Mouse (Mus musculus): ENCODE measurements around the gene Maml1. TPM values are rescaled to one million over a fixed set of nuclear protein-coding genes. Genes with fewer than 3 reads are reported as not detected.
"Not testable (repeated sequence)": the region's sequence is repeated elsewhere in the genome, so short reads cannot be mapped to it uniquely, and the experiment has no call there.

The Maml1 gene
- polyA plus RNA-seq, 1 experiment from 2014 or later = 10.7 TPM

GRCm38 (mm10) chr11:50324751-50325471, 32.8 kb upstream of the Maml1 start:
- Histone ChIP-seq H3K4me2 (replicated peaks; ENCODE audit: low read depth, low read length) (peak overlapping the region; percentile 81), H3K9ac (ENCODE audit: low read depth, low read length) (peak overlapping the region; percentile 98), H3K27ac (ENCODE audit: low read depth, low read length) (peak overlapping the region; percentile 87), H3K9me3 (ENCODE audit: control insufficient read depth, low read length) (no peaks in the 10 kb centered on the region), H3K27me3 (ENCODE audit: control insufficient read depth, insufficient read depth, low read length) (no peaks in the 10 kb centered on the region), H3K36me3 (ENCODE audit: control insufficient read depth, insufficient read depth, low read length) (peaks cover 4% of the 10 kb centered on the region; the same call in 1 of the 2 replicates), H3K4me1 (ENCODE audit: control insufficient read depth, insufficient read depth, low read length) (peaks cover 10% of the 10 kb centered on the region), H3K4me3 (ENCODE audit: low read length) (peak overlapping the region; percentile 98)
- under 1% methylated on average over 34 of the region's 34 CpGs for WGBS
- ATAC-seq (ENCODE audit: low FRiP score, low TSS enrichment) = peak; percentile 79

- Histone ChIP-seq H3K9me3 (ENCODE audit: control insufficient read depth, low read length) (no peaks in the 10 kb centered on the region), H3K4me3 (ENCODE audit: low read length) (peak overlapping the region; percentile 98), H3K27ac (ENCODE audit: low read depth, low read length) (no peak overlapping the region), H3K4me2 (replicated peaks; ENCODE audit: low read depth, low read length) (peak overlapping the region; percentile 81), H3K27me3 (ENCODE audit: control insufficient read depth, insufficient read depth, low read length) (no peaks in the 10 kb centered on the region), H3K9ac (ENCODE audit: low read depth, low read length) (peak overlapping the region; percentile 98; the same call in 1 of the 2 replicates), H3K36me3 (ENCODE audit: control insufficient read depth, insufficient read depth, low read length) (peaks cover 11% of the 10 kb centered on the region; the same call in 1 of the 2 replicates), H3K4me1 (ENCODE audit: control insufficient read depth, insufficient read depth, low read length) (peaks cover 10% of the 10 kb centered on the region)
- WGBS = 25% methylated on average over 1 of the region's 1 CpGs
- ATAC-seq (ENCODE audit: low FRiP score, low TSS enrichment) = no peak
Measured at GRCm38 (mm10) chr11:50323843-50324242, 31.7 kb upstream of the Maml1 start.

GRCm38 (mm10) chr11:50322345-50322744, 30.2 kb upstream of the Maml1 start:
- no peak overlapping the region for H3K27ac ChIP-seq (ENCODE audit: low read depth, low read length)
- no peak for ATAC-seq (ENCODE audit: low FRiP score, low TSS enrichment)
- H3K9me3 ChIP-seq (ENCODE audit: control insufficient read depth, low read length) = no peaks in the 10 kb centered on the region
- H3K4me3 ChIP-seq (ENCODE audit: low read length) = no peak overlapping the region
- H3K9ac ChIP-seq (ENCODE audit: low read depth, low read length) = no peak overlapping the region
- H3K36me3 ChIP-seq (ENCODE audit: control insufficient read depth, insufficient read depth, low read length) = peaks cover 13% of the 10 kb centered on the region; the same call in 1 of the 2 replicates
- no peaks in the 10 kb centered on the region for H3K27me3 ChIP-seq (ENCODE audit: control insufficient read depth, insufficient read depth, low read length)
- peaks cover 10% of the 10 kb centered on the region for H3K4me1 ChIP-seq (ENCODE audit: control insufficient read depth, insufficient read depth, low read length)
- no peak overlapping the region for H3K4me2 ChIP-seq (replicated peaks; ENCODE audit: low read depth, low read length)

GRCm38 (mm10) chr11:50321239-50321638, 29.1 kb upstream of the Maml1 start:
- Histone ChIP-seq H3K27ac (ENCODE audit: low read depth, low read length) (no peak overlapping the region), H3K9ac (ENCODE audit: low read depth, low read length) (no peak overlapping the region), H3K27me3 (ENCODE audit: control insufficient read depth, insufficient read depth, low read length) (no peaks in the 10 kb centered on the region), H3K9me3 (ENCODE audit: control insufficient read depth, low read length) (no peaks in the 10 kb centered on the region), H3K36me3 (ENCODE audit: control insufficient read depth, insufficient read depth, low read length) (peaks cover 15% of the 10 kb centered on the region; the same call in 1 of the 2 replicates), H3K4me1 (ENCODE audit: control insufficient read depth, insufficient read depth, low read length) (peaks cover 6% of the 10 kb centered on the region), H3K4me2 (replicated peaks; ENCODE audit: low read depth, low read length) (no peak overlapping the region), H3K4me3 (ENCODE audit: low read length) (no peak overlapping the region)
- no peak for ATAC-seq (ENCODE audit: low FRiP score, low TSS enrichment)
- WGBS = 91% methylated on average over 6 of the region's 6 CpGs

- H3K4me1 ChIP-seq (ENCODE audit: control insufficient read depth, insufficient read depth, low read length); ATAC-seq (ENCODE audit: low FRiP score, low TSS enrichment); H3K9ac ChIP-seq (ENCODE audit: low read depth, low read length); H3K27me3 ChIP-seq (ENCODE audit: control insufficient read depth, insufficient read depth, low read length); H3K4me2 ChIP-seq (replicated peaks; ENCODE audit: low read depth, low read length); H3K4me3 ChIP-seq (ENCODE audit: low read length); H3K27ac ChIP-seq (ENCODE audit: low read depth, low read length); H3K9me3 ChIP-seq (ENCODE audit: control insufficient read depth, low read length): not testable (repeated sequence)
- 86% methylated on average over 4 of the region's 4 CpGs for WGBS
- peaks cover 15% of the 10 kb centered on the region; the same call in 1 of the 2 replicates for H3K36me3 ChIP-seq (ENCODE audit: control insufficient read depth, insufficient read depth, low read length)
Measured at GRCm38 (mm10) chr11:50319343-50319742, 27.2 kb upstream of the Maml1 start.

GRCm38 (mm10) chr11:50312803-50313202, 20.7 kb upstream of the Maml1 start:
- H3K36me3 ChIP-seq (ENCODE audit: control insufficient read depth, insufficient read depth, low read length) = peaks cover 45% of the 10 kb centered on the region
- WGBS = 86% methylated on average over 2 of the region's 2 CpGs
- H3K4me3 ChIP-seq (ENCODE audit: low read length) = no peak overlapping the region
- H3K27me3 ChIP-seq (ENCODE audit: control insufficient read depth, insufficient read depth, low read length) = no peaks in the 10 kb centered on the region
- no peaks in the 10 kb centered on the region for H3K9me3 ChIP-seq (ENCODE audit: control insufficient read depth, low read length)
- H3K9ac ChIP-seq (ENCODE audit: low read depth, low read length) = no peak overlapping the region
- H3K27ac ChIP-seq (ENCODE audit: low read depth, low read length) = no peak overlapping the region
- no peak for ATAC-seq (ENCODE audit: low FRiP score, low TSS enrichment)
- H3K4me2 ChIP-seq (replicated peaks; ENCODE audit: low read depth, low read length) = no peak overlapping the region
- H3K4me1 ChIP-seq (ENCODE audit: control insufficient read depth, insufficient read depth, low read length) = no peaks in the 10 kb centered on the region

- Histone ChIP-seq H3K9ac (ENCODE audit: low read depth, low read length) (no peak overlapping the region), H3K4me3 (ENCODE audit: low read length) (no peak overlapping the region), H3K36me3 (ENCODE audit: control insufficient read depth, insufficient read depth, low read length) (peaks cover 99% of the 10 kb centered on the region), H3K9me3 (ENCODE audit: control insufficient read depth, low read length) (no peaks in the 10 kb centered on the region), H3K27me3 (ENCODE audit: control insufficient read depth, insufficient read depth, low read length) (no peaks in the 10 kb centered on the region), H3K27ac (ENCODE audit: low read depth, low read length) (no peak overlapping the region), H3K4me2 (replicated peaks; ENCODE audit: low read depth, low read length) (no peak overlapping the region), H3K4me1 (ENCODE audit: control insufficient read depth, insufficient read depth, low read length) (no peaks in the 10 kb centered on the region)
- WGBS = 91% methylated on average over 1 of the region's 2 CpGs
- no peak for ATAC-seq (ENCODE audit: low FRiP score, low TSS enrichment)
Measured at GRCm38 (mm10) chr11:50303406-50303805, 11.3 kb upstream of the Maml1 start.

- Histone ChIP-seq H3K27me3 (ENCODE audit: control insufficient read depth, insufficient read depth, low read length) (no peaks in the 10 kb centered on the region), H3K27ac (ENCODE audit: low read depth, low read length) (peak overlapping the region; percentile 98), H3K4me1 (ENCODE audit: control insufficient read depth, insufficient read depth, low read length) (peaks cover 10% of the 10 kb centered on the region), H3K9me3 (ENCODE audit: control insufficient read depth, low read length) (no peaks in the 10 kb centered on the region), H3K36me3 (ENCODE audit: control insufficient read depth, insufficient read depth, low read length) (peaks cover 35% of the 10 kb centered on the region), H3K4me2 (replicated peaks; ENCODE audit: low read depth, low read length) (peak overlapping the region; percentile 72), H3K4me3 (ENCODE audit: low read length) (peak overlapping the region; percentile 96), H3K9ac (ENCODE audit: low read depth, low read length) (peak overlapping the region; percentile 99)
- ATAC-seq (ENCODE audit: low FRiP score, low TSS enrichment) = peak; percentile 71
- WGBS = under 1% methylated on average over 85 of the region's 85 CpGs
Measured at GRCm38 (mm10) chr11:50291321-50292165, 568 bp downstream of the Maml1 start.

Data from kidney, embryonic 14.5 days (tissue).